Mouse (Mus musculus): ENCODE data around the gene Akap2.
A peak's percentile ranks its signal among the peaks of the same experiment; 100 is the strongest.

Akap2 gene

GRCm38 (mm10) chr4:57717354-57717753 is at the start of gene Akap2:
TSS of gene Akap2 (plus strand) at chr4:57717657.
- no peak for DNase-seq (ENCODE audit: low read depth)

GRCm38 (mm10) chr4:57670813-57671469 is 46.5 kb upstream of the Akap2 start:
- DNase-seq (ENCODE audit: low read depth) = peak; percentile 24

GRCm38 (mm10) chr4:57672541-57672940 is 44.9 kb upstream of the Akap2 start:
- DNase-seq (ENCODE audit: low read depth) = no peak

GRCm38 (mm10) chr4:57672996-57673906 is 44.2 kb upstream of the Akap2 start:
- peak; percentile 83 for DNase-seq (ENCODE audit: low read depth)

- DNase-seq (ENCODE audit: low read depth) = peak; percentile 18
Observed at GRCm38 (mm10) chr4:57674351-57674750, 43.1 kb upstream of the Akap2 start.

GRCm38 (mm10) chr4:57675387-57675786 is 42.1 kb upstream of the Akap2 start:
- no peak for DNase-seq (ENCODE audit: low read depth)

GRCm38 (mm10) chr4:57677916-57678315 is 39.5 kb upstream of the Akap2 start:
- DNase-seq (ENCODE audit: low read depth) = no peak

GRCm38 (mm10) chr4:57678991-57679457 is 38.4 kb upstream of the Akap2 start:
- no peak for DNase-seq (ENCODE audit: low read depth)

GRCm38 (mm10) chr4:57680186-57680585 is 37.3 kb upstream of the Akap2 start:
- no peak for DNase-seq (ENCODE audit: low read depth)

GRCm38 (mm10) chr4:57681511-57681910 is 35.9 kb upstream of the Akap2 start:
- no peak for DNase-seq (ENCODE audit: low read depth)

- no peak for DNase-seq (ENCODE audit: low read depth)
Observed at GRCm38 (mm10) chr4:57682341-57682740, 35.1 kb upstream of the Akap2 start.

GRCm38 (mm10) chr4:57682944-57683343 is 34.5 kb upstream of the Akap2 start:
- DNase-seq (ENCODE audit: low read depth) = no peak

- DNase-seq (ENCODE audit: low read depth) = no peak
Observed at GRCm38 (mm10) chr4:57684676-57685215, 32.7 kb upstream of the Akap2 start.

- DNase-seq (ENCODE audit: low read depth) = no peak
Observed at GRCm38 (mm10) chr4:57686736-57687135, 30.7 kb upstream of the Akap2 start.

GRCm38 (mm10) chr4:57687583-57687982 is 29.9 kb upstream of the Akap2 start:
- no peak for DNase-seq (ENCODE audit: low read depth)

- DNase-seq (ENCODE audit: low read depth) = no peak
Observed at GRCm38 (mm10) chr4:57688131-57688530, 29.3 kb upstream of the Akap2 start.

- DNase-seq (ENCODE audit: low read depth) = no peak
Observed at GRCm38 (mm10) chr4:57690001-57690400, 27.5 kb upstream of the Akap2 start.

- DNase-seq (ENCODE audit: low read depth) = no peak
Observed at GRCm38 (mm10) chr4:57690805-57691204, 26.7 kb upstream of the Akap2 start.

- no peak for DNase-seq (ENCODE audit: low read depth)
Observed at GRCm38 (mm10) chr4:57694356-57695136, 22.9 kb upstream of the Akap2 start.

GRCm38 (mm10) chr4:57696955-57697354 is 20.5 kb upstream of the Akap2 start:
- no peak for DNase-seq (ENCODE audit: low read depth)

- DNase-seq (ENCODE audit: low read depth) = no peak
Observed at GRCm38 (mm10) chr4:57697918-57698611, 19.4 kb upstream of the Akap2 start.

Data from 416B (cell line).